Mouse (Mus musculus) lung, adult 2 months (tissue): Measurements from ENCODE around the gene Itga3.

Experiments used
- CTCF ChIP-seq: fragments of 200-500 bp; IDR thresholded peaks from 2 replicates; pipeline ENCODE4 v1.5.1; 2011; ENCODE audit warnings: mild to moderate bottlenecking, low read length, control low read depth; ENCODE audit not compliant: insufficient read depth
- POLR2A ChIP-seq: fragments of 200-500 bp; IDR thresholded peaks from 2 replicates; pipeline ENCODE4 v1.6.1; 2011; ENCODE audit warnings: low read depth, mild to moderate bottlenecking, control low read depth, low read length, borderline replicate concordance; ENCODE audit errors: extremely low read depth

DNA sequence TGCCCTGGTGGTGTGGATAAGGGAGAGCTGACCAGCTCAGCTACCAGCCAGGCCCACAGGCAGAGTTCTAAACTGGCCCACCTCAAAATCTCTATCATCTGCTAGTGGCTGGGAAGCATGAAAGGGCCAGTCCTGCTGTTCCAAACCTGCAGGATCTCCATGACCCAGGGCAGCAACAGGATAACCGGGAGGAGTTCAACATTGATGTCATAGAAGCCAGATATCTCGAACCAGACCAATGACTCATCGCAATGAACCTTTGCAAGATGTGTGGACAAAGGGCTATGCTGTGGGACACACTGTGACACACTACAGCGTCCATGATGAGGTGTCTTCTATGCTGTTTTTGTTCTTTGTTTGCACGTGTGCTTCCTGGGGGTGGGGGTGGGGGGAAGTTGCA, 16.5 kb upstream of the Itga3 start:
- no peak for TF ChIP-seq CTCF
- TF ChIP-seq POLR2A: no peak
